Mouse (Mus musculus): ENCODE results near the gene Gfra1.

Gfra1 gene

DNA sequence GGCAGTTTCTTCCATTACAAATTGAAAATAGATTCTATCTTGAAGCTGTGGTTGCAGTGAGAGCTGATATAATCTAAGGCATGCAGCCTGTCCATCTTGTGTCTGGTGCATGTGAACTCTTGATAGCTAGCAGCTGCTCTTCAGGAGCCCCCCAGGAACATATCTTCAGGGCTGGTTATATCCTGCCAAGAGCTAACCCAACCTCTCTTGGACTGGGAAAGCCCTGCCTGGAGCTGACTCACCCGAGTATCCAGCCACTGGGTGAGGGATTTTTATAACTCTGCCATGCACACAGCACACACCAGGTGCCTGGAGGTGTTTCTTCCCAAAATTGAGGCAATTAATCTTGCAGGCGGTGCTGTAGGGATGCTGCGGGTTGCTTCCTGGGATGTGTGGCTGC lies 228.8 kb downstream of the Gfra1 start:
- no peak for TF ChIP-seq GATA4 (IDR thresholded peaks at IDR 0.05; ENCODE audit: insufficient replicate concordance, low read length)

DNA sequence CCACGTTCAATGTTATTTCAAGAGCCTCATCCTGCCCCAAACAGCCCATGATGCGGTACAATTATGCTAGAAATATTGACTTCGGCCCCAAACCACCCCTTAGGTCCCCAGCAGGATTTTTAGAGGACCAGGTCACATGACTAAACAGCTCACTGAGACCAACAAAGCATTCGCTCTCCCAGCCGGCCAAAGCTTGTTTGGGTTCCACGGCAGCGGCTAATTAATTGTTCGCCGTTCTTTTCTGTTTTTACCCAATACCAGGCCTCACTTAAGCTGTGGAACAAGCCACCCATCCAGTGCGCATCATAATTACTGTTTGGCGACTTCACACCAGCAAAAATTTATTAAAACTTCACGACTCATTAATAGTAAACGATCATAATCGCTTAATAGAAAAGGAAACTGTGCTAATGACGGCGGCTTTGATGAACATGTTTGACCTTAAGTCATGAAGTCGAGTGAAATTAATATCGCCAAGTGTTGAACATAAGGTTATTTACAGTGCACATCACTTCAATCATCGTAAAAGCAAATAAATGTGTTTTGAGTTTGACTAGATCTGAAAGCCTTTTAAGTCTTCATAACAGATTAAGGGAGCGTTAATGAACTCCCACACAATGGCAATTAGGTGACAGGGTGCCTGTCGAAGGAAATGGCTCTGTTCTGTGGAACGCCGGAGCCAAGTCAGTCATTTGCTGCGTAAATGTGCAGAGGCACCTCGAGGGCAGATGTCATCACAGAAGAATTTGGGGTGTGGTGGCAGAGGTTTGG lies 235.5 kb downstream of the Gfra1 start:
- TF ChIP-seq GATA4 (IDR thresholded peaks at IDR 0.05; ENCODE audit: insufficient replicate concordance, low read length) = no peak

DNA sequence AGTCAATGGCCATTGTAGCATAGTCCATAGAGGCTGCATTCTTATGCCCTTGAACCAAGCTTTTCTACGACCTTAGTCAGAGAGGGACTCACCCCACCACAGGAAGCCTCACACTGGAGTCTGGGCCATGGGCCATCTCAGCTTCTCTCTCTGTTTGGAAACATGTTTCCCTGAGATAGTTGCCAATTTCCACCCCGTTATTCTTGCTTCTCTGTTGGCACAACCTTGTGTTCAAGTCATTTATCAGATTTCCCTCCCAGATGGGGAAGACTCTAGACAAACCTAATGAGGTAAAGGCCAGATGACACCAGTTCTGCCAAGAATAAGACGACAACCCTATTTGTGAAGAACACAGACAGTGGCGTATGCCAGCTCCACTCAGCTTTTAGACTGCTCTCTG lies 238.1 kb downstream of the Gfra1 start:
- no peak for TF ChIP-seq GATA4 (IDR thresholded peaks at IDR 0.05; ENCODE audit: insufficient replicate concordance, low read length)

DNA sequence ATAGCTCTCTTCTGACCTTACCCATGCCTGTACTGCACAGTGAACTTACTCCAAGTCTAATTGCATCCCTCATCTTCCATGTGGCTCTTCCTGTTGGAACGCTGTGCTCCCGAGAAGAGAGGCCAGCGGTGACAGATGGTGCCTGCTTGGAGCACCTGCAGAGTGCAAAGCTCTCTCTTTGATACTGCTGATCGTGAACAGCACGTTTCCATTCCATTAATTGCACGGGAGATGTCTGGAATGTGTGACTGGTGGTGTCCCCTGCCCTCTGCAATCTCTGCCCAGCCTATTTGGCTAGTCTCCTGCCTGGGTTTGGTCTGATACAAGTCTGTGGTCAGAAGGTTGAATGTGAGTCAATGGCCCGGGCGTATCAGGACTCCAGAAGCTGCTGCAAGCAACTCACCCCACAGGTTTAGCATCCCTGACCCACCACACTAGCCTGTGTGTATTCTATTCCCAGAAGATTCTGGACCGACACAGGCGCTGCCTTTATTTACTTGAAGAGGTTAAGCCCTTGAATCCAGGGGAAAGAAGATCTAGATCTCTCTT lies 249.1 kb downstream of the Gfra1 start:
- no peak for TF ChIP-seq GATA4 (IDR thresholded peaks at IDR 0.05; ENCODE audit: insufficient replicate concordance, low read length)

DNA sequence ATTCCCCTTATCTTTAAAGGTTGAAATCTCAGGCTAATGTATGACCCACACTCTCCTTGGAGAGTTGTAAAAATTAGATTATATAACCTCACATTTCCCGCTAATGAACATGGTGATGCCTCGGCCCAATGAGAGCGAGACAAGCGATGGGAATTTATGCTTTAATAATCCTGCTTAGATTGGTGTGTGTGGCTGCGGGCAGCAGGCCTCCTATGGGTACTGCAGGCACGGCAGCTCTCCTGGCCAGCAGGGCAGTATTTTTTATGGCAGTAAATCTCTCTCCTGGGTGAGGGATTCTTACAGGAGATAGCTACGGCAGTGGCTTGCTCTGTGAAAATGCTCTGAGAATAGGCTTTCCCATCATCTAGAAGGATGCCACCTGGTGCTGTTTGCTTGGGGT lies 250.2 kb downstream of the Gfra1 start:
- no peak for TF ChIP-seq GATA4 (IDR thresholded peaks at IDR 0.05; ENCODE audit: insufficient replicate concordance, low read length)

DNA sequence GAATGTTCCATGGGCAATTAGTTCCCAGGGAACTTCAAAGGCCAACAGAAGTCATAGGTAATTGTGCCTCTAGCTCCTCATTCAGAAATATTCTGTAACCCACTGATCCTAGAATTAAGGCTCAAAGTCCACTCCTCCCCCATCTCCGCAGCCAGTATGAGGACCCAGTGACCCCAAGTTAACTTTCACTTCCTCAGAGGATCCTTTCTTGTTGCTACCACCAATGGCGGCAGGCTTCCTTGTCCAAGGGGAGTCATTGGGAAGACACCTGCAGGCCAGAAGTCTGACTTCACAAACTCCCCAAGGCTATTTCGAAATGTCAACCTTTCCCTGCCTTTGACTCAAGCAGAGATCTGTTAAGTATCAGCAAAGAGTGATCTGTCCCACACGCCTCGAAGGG lies 253.1 kb downstream of the Gfra1 start:
- no peak for TF ChIP-seq GATA4 (IDR thresholded peaks at IDR 0.05; ENCODE audit: insufficient replicate concordance, low read length)

DNA sequence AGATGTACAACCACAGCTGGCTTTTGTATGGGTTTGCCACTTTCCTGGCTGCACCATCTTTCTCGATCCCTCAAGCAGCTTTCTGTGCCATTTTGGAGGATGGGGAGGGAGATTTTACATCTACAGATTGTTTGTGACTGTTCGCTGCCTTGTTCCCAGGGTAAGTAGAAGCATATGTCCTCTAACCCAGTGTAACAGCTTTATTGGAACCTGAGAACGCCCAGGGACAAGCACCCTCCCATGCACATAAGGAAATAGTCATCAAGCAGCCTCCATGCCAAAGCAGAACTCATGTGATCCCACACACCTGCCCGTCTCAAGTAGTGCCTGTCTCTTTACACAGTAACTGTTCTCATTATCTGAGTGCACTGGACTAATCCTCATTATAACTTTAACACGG lies 256.0 kb downstream of the Gfra1 start:
- no peak for TF ChIP-seq GATA4 (IDR thresholded peaks at IDR 0.05; ENCODE audit: insufficient replicate concordance, low read length)

DNA sequence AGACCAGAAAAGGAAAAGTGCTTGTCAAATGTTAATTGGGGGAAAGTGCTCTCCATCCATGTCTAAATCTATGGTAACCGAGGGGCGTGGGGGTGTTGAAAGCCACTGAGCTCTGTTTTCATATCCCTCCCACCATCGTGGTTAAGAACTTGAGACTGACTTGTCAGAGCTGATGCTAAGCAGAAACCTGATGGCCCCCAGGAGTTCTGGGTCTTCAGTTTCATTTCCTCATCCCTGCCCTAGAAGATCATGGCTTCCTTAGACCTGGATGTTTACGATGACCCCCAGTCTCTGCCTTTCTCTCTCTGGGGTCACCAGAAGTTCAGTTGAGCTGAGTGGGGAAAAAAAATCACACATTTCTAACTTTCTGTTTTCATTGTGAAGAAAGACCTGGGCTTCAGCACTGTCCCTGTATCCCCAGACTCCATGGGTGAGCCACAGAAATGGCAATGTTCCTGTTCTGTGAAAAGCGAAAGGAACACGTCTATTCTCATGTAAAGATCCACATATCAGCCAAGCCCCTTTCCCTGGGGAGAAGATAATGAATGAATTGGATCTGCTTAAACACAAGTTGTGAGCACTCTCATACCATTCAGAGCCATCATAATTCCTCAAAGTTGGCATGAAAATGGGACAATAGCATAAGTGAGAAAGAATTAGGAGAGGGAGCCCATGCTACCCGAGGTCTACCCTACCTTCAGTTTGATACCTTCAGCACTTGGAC lies 261.8 kb downstream of the Gfra1 start:
- TF ChIP-seq GATA4 (IDR thresholded peaks at IDR 0.05; ENCODE audit: insufficient replicate concordance, low read length) = no peak

DNA sequence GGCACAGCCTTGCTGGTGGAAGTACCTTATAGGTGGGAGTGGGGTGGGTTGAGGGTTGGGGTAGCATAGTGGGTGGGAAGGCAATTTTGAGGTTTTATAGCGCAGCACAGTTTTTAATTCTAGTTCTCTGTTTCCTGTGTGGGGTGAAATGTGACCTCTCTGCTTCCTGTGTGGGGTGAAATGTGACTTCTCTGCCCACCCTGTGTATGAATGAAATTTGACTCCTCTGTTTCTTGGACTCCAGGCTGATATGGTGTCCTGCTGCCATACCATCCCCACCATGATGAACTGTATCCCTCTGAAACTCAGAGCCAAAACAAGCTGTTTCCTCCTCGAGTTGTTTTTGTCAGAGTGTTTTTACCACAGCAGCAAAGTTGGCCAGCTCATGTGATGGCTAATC lies 264.8 kb downstream of the Gfra1 start:
- TF ChIP-seq GATA4 (IDR thresholded peaks at IDR 0.05; ENCODE audit: insufficient replicate concordance, low read length) = no peak

DNA sequence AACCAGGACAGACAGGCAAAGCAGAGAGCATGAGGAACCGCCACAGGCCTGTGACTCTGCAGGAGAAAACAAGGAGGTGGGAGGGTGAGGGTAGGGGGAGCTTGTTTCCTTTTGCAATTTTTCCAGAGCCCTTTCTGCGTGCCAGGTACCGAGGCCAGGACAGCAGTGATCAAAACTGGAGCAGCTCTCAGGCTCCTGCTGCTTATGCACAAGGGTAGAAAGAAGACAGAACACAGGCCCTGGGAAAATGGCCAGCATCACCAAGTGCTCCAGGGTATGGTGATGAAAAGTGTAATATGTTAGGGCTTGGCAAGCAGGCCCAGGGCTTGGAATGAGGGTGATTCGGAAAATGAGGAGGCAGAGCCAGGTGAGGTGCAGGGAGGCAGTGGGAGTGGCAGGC lies 269.2 kb downstream of the Gfra1 start:
- TF ChIP-seq GATA4 (IDR thresholded peaks at IDR 0.05; ENCODE audit: insufficient replicate concordance, low read length) = no peak
